Mouse (Mus musculus): ENCODE results near the gene Olfr1089. TPM values are rescaled to one million over a fixed set of nuclear protein-coding genes. Genes with fewer than 3 reads are reported as not detected.

The Olfr1089 gene
- not detected in 2 replicates for polyA plus RNA-seq (2012; ENCODE audit: low replicate concordance)

DNA sequence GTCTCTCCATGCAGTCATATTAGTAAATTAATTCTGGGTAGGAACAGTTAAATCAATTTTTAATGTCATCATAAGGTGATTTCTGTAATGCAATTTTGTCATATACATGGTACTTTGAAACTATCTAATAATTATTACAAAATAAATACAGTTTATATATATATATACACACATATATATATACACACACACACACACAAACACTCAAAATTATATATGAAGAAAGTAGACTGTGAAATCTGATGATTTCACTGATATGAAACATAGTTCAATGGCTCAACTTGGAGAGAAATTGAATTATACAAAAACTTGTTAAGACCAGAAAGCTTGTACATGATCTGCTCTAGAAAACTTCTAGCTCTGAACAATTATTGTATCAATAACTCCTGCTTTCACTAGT is at the start of gene Olfr1089:
Olfr1089 (minus strand) TSS at position 101 of the 400 bp plus-strand sequence.

GRCm38 (mm10) chr2:86782179-86782578 is 48.7 kb upstream of the Olfr1089 start, which contains the start of gene Olfr1093:
Gene Olfr1093 (plus strand): TSS chr2:86782479.

GRCm38 (mm10) chr2:86758893-86759292 is 25.4 kb upstream of the Olfr1089 start, which contains the start of gene Olfr1090:
Gene Olfr1090 (minus strand): TSS chr2:86758993.

DNA sequence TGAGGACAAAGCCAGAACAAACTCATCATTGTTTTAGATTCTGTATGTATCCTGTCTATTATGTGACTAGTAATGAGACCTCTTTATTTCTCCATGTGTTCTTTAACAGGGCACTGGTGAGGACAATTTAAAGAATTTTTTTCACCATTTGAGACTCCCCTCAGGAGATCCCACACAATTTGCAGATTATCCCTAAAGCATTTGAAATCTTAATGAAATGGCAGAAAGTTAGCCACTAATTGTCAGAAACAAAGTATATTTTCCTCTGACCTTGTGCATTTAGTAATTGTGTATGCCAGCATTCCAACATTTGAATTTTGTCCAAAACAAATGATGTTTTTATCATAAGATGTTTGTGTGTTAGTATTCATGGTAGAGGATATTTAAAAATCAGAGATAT is 35.2 kb downstream of the Olfr1089 start, which contains the start of gene Olfr1087:
Olfr1087 (minus strand) TSS at position 101 of the 400 bp plus-strand sequence.

Other genes starting within 250 kb of the Olfr1089 start
- not detected in 2 replicates for gene Olfr228, start 246.3 kb downstream of the Olfr1089 start, polyA plus RNA-seq (2012; ENCODE audit: low replicate concordance)
- gene Olfr1076, start 225.2 kb downstream of the Olfr1089 start, polyA plus RNA-seq (2012; ENCODE audit: low replicate concordance): not detected in 2 replicates
- not detected in 2 replicates for gene Olfr1079, start 191.2 kb downstream of the Olfr1089 start, polyA plus RNA-seq (2012; ENCODE audit: low replicate concordance)
- not detected in 2 replicates for gene Olfr1080, start 175.5 kb downstream of the Olfr1089 start, polyA plus RNA-seq (2012; ENCODE audit: low replicate concordance)
- 0.13 TPM in 1 of 2 replicates, not detected in the other for gene Olfr1082, start 134.7 kb downstream of the Olfr1089 start, polyA plus RNA-seq (2012; ENCODE audit: low replicate concordance)
- not detected in 2 replicates for gene Olfr1084, start 94.0 kb downstream of the Olfr1089 start, polyA plus RNA-seq (2012; ENCODE audit: low replicate concordance)
- not detected in 2 replicates for gene Olfr1085, start 71.7 kb downstream of the Olfr1089 start, polyA plus RNA-seq (2012; ENCODE audit: low replicate concordance)
- not detected in 2 replicates for gene Olfr1086, start 53.6 kb downstream of the Olfr1089 start, polyA plus RNA-seq (2012; ENCODE audit: low replicate concordance)
- gene Olfr1087, start 35.3 kb downstream of the Olfr1089 start, polyA plus RNA-seq (2012; ENCODE audit: low replicate concordance): 0.20 TPM in 1 of 2 replicates, not detected in the other
- gene Olfr1090, start 25.3 kb upstream of the Olfr1089 start, polyA plus RNA-seq (2012; ENCODE audit: low replicate concordance): not detected in 2 replicates
- gene Olfr1093, start 48.8 kb upstream of the Olfr1089 start, polyA plus RNA-seq (2012; ENCODE audit: low replicate concordance): not detected in 2 replicates
- not detected in 2 replicates for gene Olfr141, start 76.3 kb upstream of the Olfr1089 start, polyA plus RNA-seq (2012; ENCODE audit: low replicate concordance)
- not detected in 2 replicates for gene Olfr1094, start 91.0 kb upstream of the Olfr1089 start, polyA plus RNA-seq (2012; ENCODE audit: low replicate concordance)
- gene Olfr1095, start 118.0 kb upstream of the Olfr1089 start, polyA plus RNA-seq (2012; ENCODE audit: low replicate concordance): not detected in 2 replicates
- gene Gm13723, start 141.1 kb upstream of the Olfr1089 start, polyA plus RNA-seq (2012; ENCODE audit: low replicate concordance): not detected in 2 replicates
- not detected in 2 replicates for gene Olfr1097, start 158.5 kb upstream of the Olfr1089 start, polyA plus RNA-seq (2012; ENCODE audit: low replicate concordance)
- not detected in 2 replicates for gene Olfr1098, start 190.8 kb upstream of the Olfr1089 start, polyA plus RNA-seq (2012; ENCODE audit: low replicate concordance)
- gene Olfr1099, start 227.0 kb upstream of the Olfr1089 start, polyA plus RNA-seq (2012; ENCODE audit: low replicate concordance): not detected in 2 replicates
- not detected in 2 replicates for gene Olfr1100, start 246.3 kb upstream of the Olfr1089 start, polyA plus RNA-seq (2012; ENCODE audit: low replicate concordance)

Measured in hematopoietic multipotent progenitor cell, adult 10-12 weeks (in vitro differentiated cells).